Mouse (Mus musculus) hindbrain, embryonic 16.5 days (tissue): Measurements from ENCODE around the gene Bco2. TPM values are rescaled to one million over a fixed set of nuclear protein-coding genes. Genes with fewer than 3 reads are reported as not detected.

Source experiments
- ATAC-seq: fragments of 200-750 bp; cut with Nextera tagmentation; 2 replicates; pipeline ENCODE4 v1.8.0; 2017; ENCODE audit warnings: moderate TSS enrichment, moderate library complexity
- H3K27ac ChIP-seq: fragments of 300-500 bp; sonication (generic); 2 replicates; pipeline ENCODE4 v1.5.1; 2014; ENCODE audit warnings: low read depth, mild to moderate bottlenecking, control low read depth, low read length, moderate library complexity
- H3K27me3 ChIP-seq: fragments of 300-500 bp; sonication (generic); replicated peaks from 2 replicates; pipeline ENCODE4 v1.6.1; 2014; ENCODE audit warnings: low read length; ENCODE audit not compliant: control insufficient read depth, insufficient read depth
- H3K36me3 ChIP-seq: fragments of 300-500 bp; sonication (generic); 2 replicates; pipeline ENCODE4 v1.6.1; 2014; ENCODE audit warnings: mild to moderate bottlenecking, low read length, moderate library complexity, mixed read lengths; ENCODE audit not compliant: control insufficient read depth, insufficient read depth
- H3K4me1 ChIP-seq: fragments of 300-500 bp; sonication (generic); 2 replicates; pipeline ENCODE4 v1.6.1; 2014; ENCODE audit warnings: low read depth, low read length; ENCODE audit not compliant: control insufficient read depth, insufficient read depth
- H3K4me2 ChIP-seq: fragments of 300-500 bp; sonication (generic); 2 replicates; pipeline ENCODE4 v1.6.1; 2014; ENCODE audit warnings: mild to moderate bottlenecking, low read length, control low read depth, moderate library complexity
- H3K4me3 ChIP-seq: fragments of 300-500 bp; sonication (generic); 2 replicates; pipeline ENCODE4 v1.5.1; 2014; ENCODE audit warnings: mild to moderate bottlenecking, low read length, control low read depth, moderate library complexity
- H3K9ac ChIP-seq: fragments of 300-500 bp; sonication (generic); 2 replicates; pipeline ENCODE4 v1.6.1; 2014; ENCODE audit warnings: low read depth, mild to moderate bottlenecking, control low read depth, low read length, moderate library complexity
- H3K9me3 ChIP-seq: fragments of 300-500 bp; sonication (generic); 2 replicates; pipeline ENCODE4 v1.6.1; 2014; ENCODE audit warnings: mild to moderate bottlenecking, low read length, moderate library complexity; ENCODE audit not compliant: control insufficient read depth
- WGBS: fragments of 180-500 bp; shearing (Covaris S2); extraction: QIAGEN DNeasy Blood & Tissue Kit; methylation state at CpG from one replicate; pipeline ENCODE4 v1.1.7; 2014; 5-methylcytosine and 5-hydroxymethylcytosine counted together
- polyA plus RNA-seq: library from polyadenylated mRNA; unstranded; fragments of >200 nt; fragmentation: Nextera tagmentation; extraction: Ambion mirVana; gene quantifications from 2 replicates; pipeline ENCODE4 v1.2.1, GENCODE M21; 2015

The Bco2 gene
- polyA plus RNA-seq, 1 experiment from 2014 or later = 0.64 TPM

DNA sequence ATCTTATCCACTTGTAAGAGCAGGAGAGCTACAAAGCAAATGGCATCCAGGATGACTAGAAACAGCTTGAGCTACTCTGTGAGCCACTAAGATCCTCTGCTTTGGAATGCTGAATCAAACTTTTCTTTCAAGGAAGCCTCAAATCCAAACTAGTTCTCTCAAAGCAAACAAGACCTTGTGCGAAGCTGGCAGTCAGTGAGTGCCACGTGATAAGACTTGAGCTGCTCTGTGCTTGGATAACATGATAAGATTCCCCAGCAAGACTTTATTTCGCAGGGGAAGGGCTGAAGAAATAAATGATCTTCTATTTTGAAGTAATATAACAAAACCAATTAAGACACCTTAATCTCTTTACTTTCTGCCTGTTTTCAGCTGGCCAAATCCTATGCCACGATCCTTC, 11.0 kb upstream of the Bco2 start:
- Histone ChIP-seq H3K36me3 (no peaks in the 10 kb centered on the region), H3K9me3 (peaks cover 3% of the 10 kb centered on the region; the same call in 1 of the 2 replicates), H3K27me3 (no peaks in the 10 kb centered on the region), H3K4me3 (no peak overlapping the region), H3K27ac (no peak overlapping the region), H3K4me1 (no peaks in the 10 kb centered on the region), H3K4me2 (no peak overlapping the region), H3K9ac (no peak overlapping the region)
- no peak for ATAC-seq
- WGBS = 80% methylated on average over 4 of the region's 4 CpGs

- Histone ChIP-seq H3K36me3 (no peaks in the 10 kb centered on the region), H3K4me3 (no peak overlapping the region), H3K4me2 (no peak overlapping the region), H3K27me3 (no peaks in the 10 kb centered on the region), H3K9me3 (peaks cover 3% of the 10 kb centered on the region; the same call in 1 of the 2 replicates), H3K4me1 (no peaks in the 10 kb centered on the region), H3K9ac (no peak overlapping the region), H3K27ac (no peak overlapping the region)
- 73% methylated on average over 7 of the region's 7 CpGs for WGBS
- no peak for ATAC-seq
Measured at GRCm38 (mm10) chr9:50565173-50565572, 10.2 kb upstream of the Bco2 start.

DNA sequence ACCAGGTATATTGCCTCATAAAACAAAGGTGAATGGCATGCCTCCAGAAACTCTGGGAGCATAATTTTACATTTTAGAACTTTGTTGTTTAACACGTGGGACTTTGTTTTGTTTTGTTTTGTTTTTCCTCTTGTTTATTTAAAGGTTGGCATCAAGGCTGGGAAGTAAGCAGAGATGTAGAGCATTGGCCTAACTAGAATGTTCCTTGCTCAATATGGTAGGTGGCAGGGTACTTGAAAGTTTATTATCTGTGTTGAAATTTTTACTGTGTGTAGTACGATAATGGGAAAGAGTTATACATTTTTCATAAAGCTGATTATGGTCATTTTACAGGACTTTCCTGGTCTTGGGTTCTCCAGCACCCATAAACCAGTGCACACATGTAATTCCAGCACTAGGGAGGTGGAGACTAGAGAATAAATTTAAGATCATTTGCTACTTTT, 7.0 kb upstream of the Bco2 start:
- Histone ChIP-seq H3K27me3 (no peaks in the 10 kb centered on the region), H3K4me1 (no peaks in the 10 kb centered on the region), H3K4me2 (no peak overlapping the region), H3K36me3 (no peaks in the 10 kb centered on the region), H3K4me3 (no peak overlapping the region), H3K9ac (no peak overlapping the region), H3K27ac (no peak overlapping the region), H3K9me3 (peaks cover 3% of the 10 kb centered on the region; the same call in 1 of the 2 replicates)
- 90% methylated on average over 2 of the region's 2 CpGs for WGBS
- no peak for ATAC-seq

DNA sequence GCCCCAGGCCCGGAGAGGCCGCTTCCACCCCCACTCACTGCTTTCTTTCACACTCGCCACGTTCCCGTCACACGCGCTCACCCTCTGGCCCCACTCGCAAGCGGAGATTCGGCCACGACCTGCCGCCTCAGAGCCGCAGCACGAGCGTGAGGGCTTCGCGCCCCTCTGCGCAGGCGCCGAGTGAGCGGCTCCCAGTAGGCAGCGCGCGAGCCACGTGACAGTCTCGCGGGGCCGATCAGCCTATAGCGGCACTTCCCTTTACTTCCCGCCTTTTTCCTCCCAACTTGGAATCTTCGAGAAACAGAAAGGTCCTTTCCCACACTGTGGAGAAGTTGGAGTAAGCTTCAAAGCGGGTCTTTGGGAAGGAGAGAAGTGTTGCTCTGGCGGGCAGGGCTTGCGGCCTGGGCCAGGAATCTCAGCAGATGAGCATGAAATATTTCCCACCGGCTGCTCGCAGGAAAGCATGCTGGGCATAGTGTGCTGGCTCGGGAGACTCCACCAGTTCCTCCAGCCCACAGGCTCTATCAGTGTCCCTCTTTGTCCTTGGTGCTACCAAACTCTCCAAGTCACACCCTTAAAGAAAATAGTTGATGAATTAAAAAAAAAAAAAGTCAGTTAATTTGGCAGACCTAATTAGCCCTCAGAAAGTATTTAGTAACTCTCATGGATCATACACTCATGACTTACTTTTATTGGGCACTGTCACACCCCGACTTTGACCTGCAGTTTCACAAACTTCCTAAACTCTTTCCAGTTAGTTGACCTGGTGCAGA, 6.3 kb upstream of the Bco2 start, which contains the start of gene Tex12:
TSS of gene Tex12 (minus strand) at position 181 of the 773 bp plus-strand sequence.
- Histone ChIP-seq H3K9ac (no peak within 1 kb of the TSS), H3K4me1 (no peaks in the 10 kb centered on the region), H3K4me2 (no peak within 1 kb of the TSS), H3K4me3 (no peak within 1 kb of the TSS), H3K9me3 (peaks cover 3% of the 10 kb centered on the region; the same call in 1 of the 2 replicates), H3K36me3 (no peaks in the 10 kb centered on the region), H3K27me3 (no peaks in the 10 kb centered on the region), H3K27ac (no peak within 1 kb of the TSS)
- ATAC-seq = no peak
- WGBS = 89% methylated on average over 38 of the region's 38 CpGs

- ATAC-seq = peak; percentile 97
- Histone ChIP-seq H3K4me2 (peak within 1 kb of the TSS; percentile 55), H3K27me3 (no peaks in the 10 kb centered on the region), H3K9ac (peak within 1 kb of the TSS; percentile 39), H3K27ac (peak within 1 kb of the TSS; percentile 69), H3K4me3 (peak within 1 kb of the TSS; percentile 31), H3K9me3 (no peaks in the 10 kb centered on the region), H3K36me3 (no peaks in the 10 kb centered on the region), H3K4me1 (peaks cover 6% of the 10 kb centered on the region)
- WGBS = 22% methylated on average over 12 of the region's 12 CpGs
Measured at GRCm38 (mm10) chr9:50554241-50555093, 514 bp downstream of the Bco2 start, which contains the start of gene Il18. Il18 (plus strand) TSS chr9:50554827.

DNA sequence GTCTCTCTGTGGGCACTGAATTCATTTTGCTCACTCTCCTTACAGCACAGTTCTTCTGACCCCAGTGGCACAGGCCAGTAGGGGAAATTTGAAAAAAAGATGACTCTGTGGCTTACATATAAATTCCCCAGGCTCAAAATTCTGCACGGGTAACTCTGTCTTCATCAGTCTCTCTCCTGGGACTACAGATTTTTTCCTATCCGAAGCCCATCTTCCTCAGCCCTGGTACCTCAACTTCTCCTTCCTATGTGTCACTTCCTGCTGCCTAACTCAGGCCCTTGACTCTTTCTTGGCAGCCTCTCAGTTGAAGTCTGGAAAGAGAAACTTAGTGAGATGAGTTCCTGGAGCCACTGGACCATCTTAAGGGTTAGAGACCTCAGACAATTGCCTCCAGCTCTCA, 1.4 kb downstream of the Bco2 start:
- no peak for ATAC-seq
- WGBS = 82% methylated on average over 2 of the region's 2 CpGs
- no peak overlapping the region for H3K4me3 ChIP-seq
- no peaks in the 10 kb centered on the region for H3K9me3 ChIP-seq
- H3K27me3 ChIP-seq = no peaks in the 10 kb centered on the region
- H3K4me2 ChIP-seq = no peak overlapping the region
- H3K9ac ChIP-seq = no peak overlapping the region
- no peak overlapping the region for H3K27ac ChIP-seq
- H3K4me1 ChIP-seq = peaks cover 6% of the 10 kb centered on the region
- no peaks in the 10 kb centered on the region for H3K36me3 ChIP-seq

GRCm38 (mm10) chr9:50552206-50552605, 2.8 kb downstream of the Bco2 start:
- H3K4me2 ChIP-seq = no peak overlapping the region
- no peak overlapping the region for H3K4me3 ChIP-seq
- H3K36me3 ChIP-seq = no peaks in the 10 kb centered on the region
- 82% methylated on average over 5 of the region's 5 CpGs for WGBS
- no peak overlapping the region for H3K27ac ChIP-seq
- H3K9ac ChIP-seq = no peak overlapping the region
- H3K27me3 ChIP-seq = no peaks in the 10 kb centered on the region
- H3K9me3 ChIP-seq = no peaks in the 10 kb centered on the region
- ATAC-seq = no peak
- H3K4me1 ChIP-seq = peaks cover 6% of the 10 kb centered on the region

- Histone ChIP-seq H3K4me1 (peaks cover under 1% of the 10 kb centered on the region; the same call in 1 of the 2 replicates), H3K9ac (no peak overlapping the region), H3K4me2 (no peak overlapping the region), H3K9me3 (no peaks in the 10 kb centered on the region), H3K36me3 (no peaks in the 10 kb centered on the region), H3K27me3 (no peaks in the 10 kb centered on the region), H3K27ac (no peak overlapping the region), H3K4me3 (no peak overlapping the region)
- WGBS = 86% methylated on average over 4 of the region's 4 CpGs
- ATAC-seq = no peak
Measured at GRCm38 (mm10) chr9:50548936-50549335, 6.0 kb downstream of the Bco2 start.
